Mouse (Mus musculus) testis, adult 2 months (tissue): Measurements from ENCODE around the gene Dnajb7.

Source experiments
- CTCF ChIP-seq: fragments of 200-500 bp; IDR thresholded peaks from 2 replicates; pipeline ENCODE4 v1.5.1; 2012; ENCODE audit warnings: low read depth, mild to moderate bottlenecking, inconsistent platforms, low read length, moderate library complexity; ENCODE audit not compliant: control insufficient read depth, insufficient read depth, insufficient replicate concordance
- POLR2A ChIP-seq: fragments of 200-500 bp; IDR thresholded peaks from 2 replicates; pipeline ENCODE4 v1.6.1; 2012; ENCODE audit warnings: low read depth, mild to moderate bottlenecking, inconsistent platforms, low read length, moderate library complexity; ENCODE audit not compliant: control insufficient read depth

DNA sequence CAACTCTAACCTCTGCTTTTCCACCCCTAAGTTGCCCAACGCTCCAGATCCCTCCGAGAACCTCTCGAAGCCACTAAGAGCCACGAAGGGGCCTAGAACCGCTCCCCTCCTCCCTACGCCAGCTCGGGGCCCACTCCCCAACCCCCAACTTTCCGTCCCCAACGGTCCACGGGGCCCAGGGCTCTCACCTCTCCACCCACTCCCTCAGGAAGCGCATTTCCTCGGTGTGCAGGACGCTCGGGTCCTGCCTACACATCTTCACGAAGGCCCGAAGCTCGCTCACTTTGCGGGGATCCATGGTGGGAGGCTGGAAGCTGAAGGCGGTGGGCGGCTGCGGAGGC is 8.8 kb downstream of the Dnajb7 start:
- no peak for TF ChIP-seq CTCF
- TF ChIP-seq POLR2A, result no peak; the same call in 1 of the 2 replicates
